ENCODE assay signal across 13 mouse cellular contexts in genomic region chr13:115451244-115451643, GRCm38 (mm10).
DNase-seq lines count a peak whose midpoint lies in the region; ATAC-seq and TF ChIP-seq lines count a peak whose summit lies in the region.
"Had no signal": no experiment of that assay in that cellular context is flagged by ENCODE, and none has a peak within 500 bp of the region (broad histone marks: within the 10 kb centered on the region; RNA-seq: fewer than 3 reads in every experiment).

No protein-coding gene starts in this region.

- no peaks in the 10 kb centered on the region for H3K27me3 ChIP-seq in liver, postnatal 0 days (ENCODE audit: insufficient read depth, low read length)
- H3K27me3 ChIP-seq: intestine, embryonic 15.5 days had no signal

- H3K4me3 ChIP-seq in gastrocnemius, adult 2 months, result no peak overlapping the region
- no peak overlapping the region for H3K4me3 ChIP-seq in liver, postnatal 0 days (ENCODE audit: low read depth, low read length)
- H3K4me3 ChIP-seq: heart, embryonic 10.5 days; intestine, embryonic 15.5 days had no signal

- 6% methylated on average over 1 of the region's 1 CpGs for WGBS in liver, postnatal 0 days (ENCODE audit: insufficient replicate concordance)

- DNase-seq in gastrocnemius, adult 2 months, result no peak
- no peak for DNase-seq in gastrocnemius, adult 8-10 months (ENCODE audit: low spot score in 2 of 2)
- no peak for DNase-seq in liver, postnatal 0 days
- DNase-seq in liver, result no peak
- peak; percentile 21 for DNase-seq in brain, adult 2 months (ENCODE audit: low read depth, low spot score)
- peak; percentile 11 for DNase-seq in retina, postnatal 7 days (ENCODE audit: low read depth, low spot score)
- no peak for DNase-seq in urinary bladder, postnatal 25 days (ENCODE audit: low spot score)
- no peak for DNase-seq in spleen, adult 18-20 months
- DNase-seq: adrenal gland, postnatal 10 days; cerebellum, postnatal 14 days had no signal

- H3K36me3 ChIP-seq in liver, postnatal 0 days (replicated peaks; ENCODE audit: insufficient read depth, low read length), result no peaks in the 10 kb centered on the region
- H3K36me3 ChIP-seq: heart, embryonic 10.5 days; intestine, embryonic 15.5 days had no signal

- intact Hi-C loops in gastrocnemius, adult 2 months (cut with DNase I), result no loop called here

- no peak overlapping the region for H3K9ac ChIP-seq in liver, postnatal 0 days (replicated peaks)
- H3K9ac ChIP-seq: intestine, embryonic 15.5 days had no signal

- no peaks in the 10 kb centered on the region for H3K9me3 ChIP-seq in liver, postnatal 0 days (ENCODE audit: low read length)
- H3K9me3 ChIP-seq: heart, embryonic 10.5 days; intestine, embryonic 15.5 days had no signal

- no peak overlapping the region for H3K4me2 ChIP-seq in liver, postnatal 0 days (ENCODE audit: low read depth, low read length)
- H3K4me2 ChIP-seq: intestine, embryonic 15.5 days had no signal

- no peak for TF ChIP-seq EP300 in liver, postnatal 0 days (IDR thresholded peaks at IDR 0.05; ENCODE audit: low read depth)

- peak; percentile 41 for TF ChIP-seq CTCF in gastrocnemius, adult 2 months (IDR thresholded peaks at IDR 0.05)
- peak; percentile 52 for TF ChIP-seq CTCF in liver, postnatal 0 days (IDR thresholded peaks at IDR 0.05; ENCODE audit: low read depth)

- H3K27ac ChIP-seq in gastrocnemius, adult 2 months, result no peak overlapping the region
- H3K27ac ChIP-seq in liver, postnatal 0 days (ENCODE audit: low read depth), result no peak overlapping the region
- H3K27ac ChIP-seq: heart, embryonic 10.5 days; intestine, embryonic 15.5 days had no signal

- H3K4me1 ChIP-seq in liver, postnatal 0 days (ENCODE audit: insufficient read depth), result no peaks in the 10 kb centered on the region
- H3K4me1 ChIP-seq: heart, embryonic 10.5 days; intestine, embryonic 15.5 days had no signal

- no peak for ATAC-seq in liver, postnatal 0 days
- ATAC-seq: CD4-positive, CD25-positive, alpha-beta regulatory T cell, adult 4 months; intestine, embryonic 15.5 days had no signal

Comparison
In these comparisons a context has a peak if more than half of its experiments do, and no peak if none do; other contexts are left out.
1. DNase-seq: peak in brain, adult 2 months (single experiment) and retina, postnatal 7 days (single experiment); none in gastrocnemius, adult 2 months (single experiment), gastrocnemius, adult 8-10 months (0 of 2), liver, postnatal 0 days (single experiment), liver (single experiment), urinary bladder, postnatal 25 days (single experiment) and spleen, adult 18-20 months (0 of 2).